Mouse (Mus musculus) urinary bladder, postnatal 25 days (tissue): ENCODE measurements around the gene Slc26a10.
"Not testable (repeated sequence)": the region's sequence is repeated elsewhere in the genome, so short reads cannot be mapped to it uniquely, and the experiment has no call there.

Experiments
- DNase-seq: peaks from one replicate; pipeline ENCODE4 v3.0.0; 2022; ENCODE audit warnings: low spot score

Slc26a10 gene

DNA sequence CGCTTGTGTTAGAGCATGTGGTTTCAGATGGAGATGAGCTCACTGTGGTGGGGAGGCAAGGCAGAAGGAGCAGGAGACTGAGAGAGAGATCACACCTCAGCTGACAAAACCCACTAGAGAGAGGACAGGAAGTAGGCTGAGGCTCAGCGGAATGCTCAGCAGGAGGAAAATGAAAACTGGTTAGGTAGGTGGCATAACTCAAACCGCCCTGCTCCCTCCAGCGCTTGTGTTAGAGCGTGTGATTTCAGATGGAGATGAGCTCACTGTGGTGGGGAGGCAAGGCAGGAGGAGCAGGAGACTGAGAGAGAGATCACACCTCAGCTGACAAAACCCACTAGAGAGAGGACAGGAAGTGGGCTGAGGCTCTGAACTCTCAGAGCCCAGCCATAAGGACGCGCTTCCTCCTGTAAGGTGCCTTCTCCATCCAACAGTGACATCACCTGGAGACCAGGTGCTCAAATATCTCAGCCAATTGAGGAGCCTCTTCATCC, 17.6 kb downstream of the Slc26a10 start:
- not testable (repeated sequence) for DNase-seq

DNA sequence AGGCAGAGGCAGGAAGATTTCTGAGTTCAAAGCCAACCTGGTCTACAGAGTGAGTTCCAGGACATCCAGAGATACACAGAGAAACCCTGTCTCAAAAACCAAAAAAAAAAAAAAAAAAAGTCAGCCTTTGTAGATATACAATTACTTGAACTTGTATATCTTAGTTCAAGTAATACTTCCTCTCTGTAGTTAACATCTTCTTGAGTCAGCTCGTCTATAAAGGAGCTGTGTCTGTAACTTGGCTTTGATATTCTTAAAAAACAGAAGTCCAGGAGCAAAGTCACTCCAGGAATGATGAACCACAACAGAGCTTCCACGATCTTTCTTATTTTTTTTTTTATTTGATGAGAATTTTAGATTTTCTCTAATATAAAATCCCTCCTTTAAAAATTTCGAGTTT, 19.7 kb downstream of the Slc26a10 start:
- DNase-seq = no peak

DNA sequence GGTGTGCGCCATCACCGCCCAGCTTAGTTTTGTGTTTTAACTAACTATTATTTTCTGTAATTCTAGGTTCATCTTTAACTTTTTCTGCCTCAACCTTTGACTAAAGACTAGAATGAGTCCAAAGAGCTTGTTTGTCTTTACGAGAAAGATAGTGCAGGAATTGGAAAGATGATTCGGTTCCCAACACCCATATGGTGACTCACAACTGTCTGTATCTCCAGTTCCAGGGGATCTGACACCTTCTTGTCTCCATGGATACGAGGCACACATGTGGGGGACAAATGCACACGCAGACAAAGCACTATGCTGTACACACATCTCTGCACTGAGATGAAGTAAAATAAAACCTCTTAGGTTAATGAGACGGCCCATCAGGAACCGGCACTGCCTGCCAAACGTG, 20.4 kb downstream of the Slc26a10 start:
- no peak for DNase-seq

DNA sequence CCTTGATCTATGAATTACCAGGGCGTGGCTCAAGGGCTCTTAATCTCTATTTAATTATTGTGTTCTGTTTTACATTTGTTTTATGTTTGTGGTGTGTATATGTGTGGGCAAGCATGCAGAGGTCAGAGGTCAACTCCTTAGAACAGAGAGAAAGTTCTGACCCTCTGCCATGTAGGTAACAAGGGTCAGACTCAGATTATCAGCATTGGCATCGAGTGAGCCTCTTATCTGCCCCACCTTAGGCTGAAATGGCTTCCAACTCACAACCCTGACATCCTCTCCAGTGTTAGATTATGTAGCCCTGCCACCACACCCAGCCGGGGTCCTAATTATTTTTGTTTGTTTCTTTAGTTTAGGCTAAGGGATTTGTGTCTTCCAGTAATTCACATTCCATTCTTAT, 22.0 kb downstream of the Slc26a10 start:
- DNase-seq = no peak

DNA sequence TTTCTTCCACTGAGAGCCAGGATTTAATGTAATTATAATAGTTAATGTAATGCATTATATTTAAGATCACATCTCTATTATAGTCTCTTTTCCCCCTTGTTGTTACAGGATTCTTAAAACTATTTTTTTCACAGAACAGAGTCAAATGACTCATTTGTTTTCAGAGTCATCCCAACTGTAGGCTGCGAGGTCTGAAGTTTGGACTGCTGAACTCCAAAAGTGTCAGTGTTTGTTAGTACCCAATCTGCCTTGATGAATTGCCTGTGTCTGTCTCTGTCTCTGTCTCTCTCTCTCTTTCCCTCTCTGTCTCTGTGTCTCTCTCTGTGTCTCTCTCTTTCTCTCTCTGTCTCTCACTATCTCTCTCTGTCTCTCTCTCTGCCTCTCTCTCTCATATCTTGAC, 23.9 kb downstream of the Slc26a10 start:
- DNase-seq = no peak

DNA sequence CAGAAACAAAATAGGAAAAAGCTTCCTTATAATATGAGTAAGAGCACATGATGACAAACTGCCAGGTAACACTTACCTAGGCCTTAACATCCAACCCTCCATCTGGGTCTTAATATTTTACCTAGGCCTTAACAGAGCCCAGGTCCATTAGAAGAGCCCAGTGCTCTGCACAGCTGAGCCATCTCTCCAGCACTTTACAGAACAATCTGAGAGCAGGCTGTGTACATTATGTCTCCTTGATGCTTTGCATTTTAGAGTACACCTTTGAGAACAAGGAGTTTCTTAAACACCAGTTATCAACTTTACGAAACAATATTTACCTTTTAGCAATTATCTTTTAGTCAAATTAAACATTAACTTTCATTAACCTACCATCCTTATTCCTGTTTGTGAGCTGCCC, 24.4 kb downstream of the Slc26a10 start:
- no peak for DNase-seq

DNA sequence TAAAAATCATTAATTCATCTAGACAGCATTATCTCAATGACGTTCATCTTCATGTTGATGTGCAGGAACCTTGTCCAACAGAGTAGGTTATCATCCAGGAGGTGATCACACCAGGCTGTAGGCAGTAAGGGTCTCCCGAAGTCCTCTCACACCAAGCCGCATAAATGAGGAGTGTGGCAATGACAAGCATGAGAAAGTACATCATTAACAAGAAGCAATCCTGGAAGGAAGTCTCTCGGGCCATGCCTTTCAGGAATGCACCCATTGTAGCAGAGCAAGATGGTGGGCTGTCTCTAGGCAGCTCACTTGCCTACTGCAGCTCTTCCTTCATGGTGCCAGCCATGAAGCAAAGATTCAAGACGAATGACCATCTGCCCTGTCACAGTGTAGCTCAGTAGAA, 25.8 kb downstream of the Slc26a10 start:
- no peak for DNase-seq

DNA sequence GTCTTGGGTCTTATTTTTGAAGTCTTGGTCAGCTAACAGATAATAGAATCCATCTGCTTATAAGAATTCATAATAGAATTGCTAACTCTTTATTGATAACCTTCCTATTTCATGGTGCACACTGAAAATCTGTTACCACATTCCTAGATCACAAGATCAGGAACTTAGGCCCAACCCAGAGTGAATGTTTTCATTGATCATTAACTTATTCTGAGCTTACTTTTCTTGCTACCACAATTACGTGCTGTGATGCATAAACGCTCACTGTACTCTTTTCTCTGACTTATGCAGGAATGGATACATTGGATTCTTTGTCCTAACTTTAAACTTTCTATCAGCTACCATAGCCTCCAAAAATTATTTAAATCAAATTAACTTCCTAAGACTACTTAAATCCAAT, 26.2 kb downstream of the Slc26a10 start:
- DNase-seq = no peak

DNA sequence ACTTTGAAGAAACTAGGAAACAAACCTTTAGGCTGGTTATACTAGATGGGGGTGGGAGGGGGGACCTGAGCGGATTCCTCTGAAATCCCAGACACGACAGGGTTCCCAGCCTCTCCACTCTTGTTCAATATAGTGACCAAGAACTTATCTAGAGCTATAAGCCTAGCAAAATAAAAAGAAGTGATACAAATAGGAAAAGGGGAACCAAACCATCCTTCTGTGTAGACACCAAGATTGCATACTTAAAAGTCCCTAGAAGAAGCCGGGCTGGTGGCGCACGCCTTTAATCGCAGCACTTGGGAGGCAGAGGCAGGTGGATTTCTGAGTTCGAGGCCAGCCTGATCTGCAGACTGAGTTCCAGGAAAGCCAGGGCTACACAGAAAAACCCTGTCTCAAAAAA, 27.1 kb downstream of the Slc26a10 start:
- DNase-seq = no peak

DNA sequence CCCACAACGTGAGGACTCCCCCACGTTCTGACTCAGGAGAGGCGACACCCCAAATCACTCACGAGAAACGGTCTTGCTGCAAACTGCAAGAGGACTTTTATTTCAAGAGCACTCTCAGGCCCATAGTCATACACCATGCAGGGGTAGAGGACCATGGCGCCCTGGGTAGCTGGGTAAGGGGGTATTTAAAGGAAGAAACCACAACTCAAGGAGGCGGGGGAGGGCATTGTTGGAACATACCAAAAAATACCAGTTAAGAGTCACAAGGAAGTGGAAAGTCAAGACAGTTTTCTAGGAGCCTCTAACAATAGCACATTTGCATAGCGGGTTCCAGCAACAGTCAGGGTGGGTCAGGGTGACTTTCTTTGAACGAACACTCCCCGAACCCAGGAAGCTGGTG, 27.9 kb downstream of the Slc26a10 start:
- DNase-seq = not testable (repeated sequence)

DNA sequence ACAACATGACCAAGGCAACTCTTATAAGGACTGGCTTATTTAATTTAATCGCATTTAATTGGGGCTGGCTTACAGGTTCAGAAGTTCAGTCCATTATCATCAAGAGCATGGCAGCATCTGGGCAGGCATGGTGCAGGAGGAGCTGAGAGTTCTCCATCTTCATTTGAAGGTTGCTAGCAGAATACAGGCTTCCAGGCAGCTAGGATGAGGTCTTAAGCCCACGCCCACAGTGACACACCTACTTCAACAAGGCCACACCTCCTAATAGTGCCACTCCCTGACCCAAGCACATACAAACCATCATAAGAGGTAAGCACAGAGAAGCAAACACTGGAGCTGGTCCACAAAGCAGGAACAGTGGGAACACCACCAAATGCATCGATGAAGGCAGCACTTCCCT, 29.2 kb downstream of the Slc26a10 start:
- DNase-seq = not testable (repeated sequence)

DNA sequence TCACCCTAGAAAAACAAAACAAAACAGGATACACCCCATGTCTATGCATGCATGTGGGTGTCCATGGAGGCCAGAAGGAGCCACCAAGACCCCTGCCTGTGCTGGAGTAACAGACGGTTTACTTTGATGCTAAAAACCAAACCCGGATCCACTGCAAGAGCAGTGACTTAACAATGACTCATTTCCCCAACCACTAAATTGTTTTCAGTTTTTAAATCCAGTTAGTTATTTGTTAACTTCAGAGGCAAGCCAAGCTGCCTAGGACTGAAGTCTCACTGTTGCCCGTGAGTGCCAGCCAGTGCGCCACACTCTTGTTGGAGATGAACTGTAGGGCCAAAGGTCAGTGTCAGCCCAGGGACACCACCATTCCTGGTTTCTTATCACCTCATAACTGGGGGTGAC, 30.0 kb downstream of the Slc26a10 start:
- DNase-seq = no peak

DNA sequence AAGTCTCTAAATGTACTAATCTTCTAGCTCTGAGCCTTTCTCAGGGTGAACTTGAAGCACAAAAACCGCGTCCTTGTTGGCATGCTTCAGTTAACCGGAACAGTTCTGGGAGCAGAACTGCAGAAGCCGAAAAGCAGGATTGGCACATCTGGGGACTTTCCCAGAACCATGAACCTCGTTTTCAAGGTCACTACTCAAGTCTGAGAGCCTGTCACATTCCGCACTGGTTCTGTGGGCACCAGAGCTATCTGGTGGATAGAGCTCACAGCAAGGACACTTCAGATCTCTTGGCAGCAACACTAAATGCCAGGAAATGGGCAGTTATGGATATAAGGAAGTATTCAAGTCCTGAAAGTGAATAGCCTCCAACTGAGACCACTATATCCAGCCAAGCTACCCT, 33.3 kb downstream of the Slc26a10 start:
- DNase-seq = no peak

DNA sequence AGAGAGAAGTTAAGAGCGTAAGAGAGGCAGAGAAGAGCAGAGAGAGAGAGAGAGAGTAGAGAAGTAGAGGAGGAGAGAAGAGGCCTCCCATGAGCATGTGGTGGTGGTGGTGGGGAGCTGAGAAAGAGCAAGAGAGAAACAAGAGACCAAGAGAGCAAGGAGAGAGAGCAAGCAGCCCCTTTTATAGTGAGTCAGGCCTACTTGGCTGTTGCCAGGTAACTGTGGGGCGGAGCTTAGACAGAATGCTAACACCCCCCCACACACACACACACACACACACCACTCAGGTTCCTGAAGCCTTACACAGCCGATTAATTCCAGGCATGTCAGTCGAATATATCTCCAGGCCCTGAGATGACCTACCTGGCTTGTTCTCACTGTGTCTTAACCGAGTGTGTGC, 35.1 kb downstream of the Slc26a10 start:
- DNase-seq = no peak

DNA sequence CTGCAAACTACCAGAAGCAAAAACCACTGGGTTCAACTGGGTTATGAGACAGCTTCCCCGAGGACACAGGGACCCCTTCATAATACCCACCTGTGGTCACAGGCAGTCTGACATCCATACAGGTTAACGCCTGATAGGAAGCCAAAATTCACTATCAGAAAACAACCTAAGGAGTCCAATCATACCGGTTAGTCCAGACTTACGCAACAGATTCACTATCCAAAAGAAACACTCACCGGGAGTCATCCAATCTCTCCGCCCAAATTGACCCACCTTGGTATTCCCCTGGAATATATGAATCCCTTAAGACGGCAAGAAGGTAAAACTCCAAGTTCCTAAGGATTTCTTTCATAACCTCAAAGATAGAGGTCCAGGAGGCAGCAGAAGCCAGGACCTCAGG, 35.9 kb downstream of the Slc26a10 start:
- DNase-seq = no peak

DNA sequence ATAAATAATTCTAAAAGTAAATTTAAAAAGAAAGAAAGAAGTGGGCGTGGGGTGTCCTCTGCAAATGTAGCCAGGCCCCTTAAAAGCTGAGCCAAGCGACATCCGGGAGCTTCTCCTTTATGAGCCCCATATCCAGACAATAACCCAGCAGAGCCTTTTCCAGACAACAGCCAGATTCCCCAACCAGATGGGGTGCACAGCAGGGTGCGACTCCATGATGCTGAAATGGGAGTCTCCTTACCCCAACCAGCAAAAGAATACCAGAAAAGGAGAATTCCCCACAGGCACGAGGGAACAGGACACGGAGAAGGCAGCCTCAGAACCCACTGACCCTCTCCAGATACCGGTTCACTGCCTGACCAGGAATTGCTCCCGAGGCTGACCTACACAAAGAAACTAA, 37.2 kb downstream of the Slc26a10 start:
- DNase-seq = no peak

DNA sequence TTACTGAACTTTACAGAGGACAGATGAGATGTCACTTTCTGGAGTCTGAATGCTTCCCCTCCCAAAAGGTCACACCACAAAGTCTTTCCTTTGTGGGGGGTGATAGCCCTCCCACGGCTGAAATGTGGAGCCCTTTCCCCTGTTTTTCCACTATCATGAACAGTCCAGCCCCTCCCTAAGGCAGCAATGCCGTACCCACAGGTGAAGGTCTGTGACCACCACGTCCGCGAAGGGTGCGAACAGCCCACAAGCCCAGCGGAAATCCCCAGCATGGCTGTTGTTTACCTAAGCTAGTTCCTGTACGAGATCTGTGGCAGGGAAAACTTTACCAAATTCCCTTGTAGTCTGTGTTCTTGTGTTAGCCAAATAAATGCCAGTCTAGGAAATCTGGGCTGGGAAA, 38.9 kb downstream of the Slc26a10 start:
- DNase-seq = no peak

DNA sequence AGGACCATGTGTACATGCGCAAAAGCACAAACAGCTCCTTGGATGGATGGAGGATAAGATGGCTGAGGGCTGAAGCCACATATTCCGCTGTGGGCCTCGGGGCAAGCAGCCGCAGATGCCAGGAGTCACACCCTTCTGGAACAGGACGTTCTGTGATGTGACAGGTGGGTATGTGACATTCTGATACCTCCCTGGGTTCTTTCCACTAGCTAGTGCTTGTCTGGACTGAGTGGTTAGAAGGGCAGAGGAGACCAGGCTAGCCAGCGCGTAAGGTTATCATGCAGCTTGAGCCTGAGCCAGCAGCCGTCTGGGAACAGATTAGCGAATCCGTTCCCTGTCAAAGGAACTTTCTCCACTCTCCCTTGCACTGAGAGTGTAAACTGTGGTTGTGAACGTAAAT, 39.5 kb downstream of the Slc26a10 start:
- DNase-seq = no peak

DNA sequence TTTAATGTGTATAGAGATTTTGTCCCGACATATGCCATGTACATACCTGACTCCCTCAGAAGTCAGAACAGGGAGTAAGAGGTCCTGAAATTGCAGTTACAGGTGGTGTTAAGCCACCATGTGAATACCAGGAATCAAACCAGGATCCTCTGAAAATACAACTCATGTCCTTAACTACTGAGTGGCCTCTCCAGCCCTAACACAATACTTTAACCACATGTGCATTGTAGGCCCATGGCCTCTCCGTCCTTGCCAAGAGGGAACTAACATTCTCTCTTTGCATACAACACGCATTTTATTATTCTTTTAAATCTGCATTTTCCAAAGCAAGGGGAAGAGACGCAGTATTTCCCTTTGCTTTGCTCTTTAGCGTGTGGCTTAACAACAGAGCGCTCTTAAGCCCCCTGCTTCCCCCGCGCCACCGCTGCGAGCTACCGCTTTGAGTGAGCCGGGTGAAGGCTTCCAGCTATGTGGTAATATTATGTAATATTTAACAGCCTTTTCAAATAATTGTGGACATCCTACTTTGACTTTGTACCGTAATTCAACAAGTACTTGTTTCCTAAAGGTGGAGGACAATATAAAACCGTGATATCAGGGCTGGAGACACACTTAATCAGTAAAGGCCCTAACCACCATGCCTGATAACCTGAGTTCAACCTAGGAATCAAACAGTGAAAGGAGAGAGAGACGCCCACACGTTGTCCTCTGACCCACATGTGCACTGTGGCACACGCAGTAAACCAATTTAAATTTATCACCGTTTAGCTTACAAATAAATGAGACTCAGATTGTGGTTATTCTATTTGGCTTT, 41.9 kb downstream of the Slc26a10 start:
- DNase-seq = no peak

DNA sequence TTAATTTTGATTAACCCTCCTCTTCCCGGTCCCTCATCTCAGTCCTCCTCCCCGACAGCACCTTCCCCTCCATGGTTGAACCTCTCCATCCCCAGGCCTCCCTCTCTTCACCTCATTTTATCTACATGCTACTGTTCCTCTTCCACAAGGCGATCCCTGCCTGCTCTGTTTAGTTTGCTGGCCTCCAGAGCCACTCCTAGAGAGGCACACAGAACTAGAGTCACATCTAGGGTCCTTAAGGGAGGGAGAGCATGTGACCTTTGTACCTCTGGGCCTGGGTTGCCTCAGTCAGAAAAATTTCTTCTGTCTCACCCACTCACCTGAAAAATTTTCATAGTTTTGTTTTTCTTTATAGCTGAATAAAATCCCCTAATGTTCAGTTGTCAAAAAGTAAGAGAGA, 42.5 kb downstream of the Slc26a10 start:
- DNase-seq = no peak

DNA sequence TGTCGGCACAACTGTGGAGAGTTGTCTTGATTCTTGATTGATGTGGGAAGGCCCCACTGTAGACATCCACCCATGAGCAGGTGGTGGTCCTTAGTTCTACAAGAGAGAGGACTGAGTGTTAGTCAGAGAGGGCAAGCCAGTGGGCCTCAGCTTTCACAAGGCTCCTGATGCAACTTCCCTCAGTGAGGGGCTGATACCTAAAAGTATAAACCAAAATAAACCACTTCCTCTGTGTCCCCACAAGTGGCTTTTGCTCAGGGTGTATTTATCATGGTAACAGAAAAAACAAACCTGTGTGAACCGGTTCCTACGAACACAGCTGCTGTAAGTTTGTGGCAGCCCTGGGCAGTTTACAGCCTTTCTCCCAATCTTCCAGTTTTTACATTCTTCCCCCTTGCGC, 43.9 kb downstream of the Slc26a10 start:
- DNase-seq = no peak

DNA sequence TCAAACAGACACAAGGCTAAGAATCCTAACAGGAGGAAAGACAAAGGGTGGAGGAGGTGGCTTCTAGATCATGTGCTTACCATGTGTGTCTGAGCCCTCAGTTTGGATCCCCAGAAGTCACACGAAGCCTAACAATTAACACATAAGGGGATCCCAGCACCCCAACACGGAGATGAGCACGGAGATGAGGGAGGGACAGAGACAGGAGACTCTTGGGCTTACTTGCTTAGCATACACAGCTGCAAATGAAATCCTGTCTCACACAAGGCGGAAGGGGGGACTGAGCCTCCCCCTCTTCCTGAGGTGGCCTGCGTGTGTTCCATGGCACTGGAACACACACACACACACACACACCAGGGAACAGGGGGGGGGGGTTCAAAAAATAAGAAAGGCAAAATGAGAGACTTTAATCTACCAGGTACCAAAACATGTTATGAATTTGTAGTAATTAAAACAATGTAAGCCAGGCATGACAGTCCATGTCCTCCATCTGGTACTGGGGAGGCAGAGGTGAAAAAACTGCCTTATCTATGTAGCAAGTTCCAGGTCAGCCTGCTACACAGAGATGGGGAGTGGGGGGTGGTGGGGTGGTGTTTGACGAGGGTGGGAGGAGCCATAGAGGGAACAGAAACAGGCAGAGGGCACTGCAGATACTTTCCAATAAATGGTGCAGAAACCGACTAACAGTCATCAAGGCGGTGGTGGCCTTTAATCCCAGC, 45.2 kb downstream of the Slc26a10 start:
- DNase-seq = no peak

DNA sequence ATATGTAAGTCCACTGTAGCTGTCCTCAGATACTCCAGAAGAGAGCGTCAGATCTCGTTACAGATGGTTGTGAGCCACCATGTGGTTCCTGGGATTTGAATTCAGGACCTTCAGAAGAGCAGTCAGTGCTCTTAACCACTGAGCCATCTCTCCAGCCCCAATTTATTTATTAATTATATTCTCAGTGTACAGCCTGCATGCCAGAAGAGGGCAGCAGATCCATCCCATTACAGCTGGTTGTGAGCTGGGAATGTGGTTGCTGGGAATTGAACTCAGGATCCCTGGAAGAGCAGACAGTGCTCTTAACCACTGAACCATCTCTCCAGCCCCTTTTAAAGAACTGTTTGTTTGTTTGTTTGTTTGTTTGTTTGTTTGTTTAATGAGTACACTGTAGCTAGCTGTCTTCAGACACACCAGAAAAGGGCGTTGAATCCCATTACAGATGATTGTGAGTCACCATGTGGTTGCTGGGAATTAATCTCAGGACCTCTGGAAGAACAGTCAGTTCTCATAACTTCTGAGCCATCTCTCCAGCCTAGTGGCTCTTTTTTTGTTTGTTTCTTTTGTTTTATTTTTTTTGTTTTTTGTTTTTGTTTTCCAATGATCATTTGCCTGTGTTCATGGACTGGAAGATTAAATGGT, 45.9 kb downstream of the Slc26a10 start:
- DNase-seq = not testable (repeated sequence)
